Mouse (Mus musculus) thymus, postnatal 4 days (tissue): ENCODE measurements at regions not wholly inside any gene's neighbourhood (a gene's known extent, or its start where the extent isn't known, plus 50 kb on each side); places are given as distances from the start of the nearest gene placed in this dataset.

ENCODE experiments used
- DNase-seq: peaks from one replicate; pipeline ENCODE4 v3.0.0; 2021

- no peak for DNase-seq
Measured at GRCm38 (mm10) chr9:27702140-27702539, 88.4 kb upstream of the Opcml start.

GRCm38 (mm10) chr9:27704001-27704400, 86.6 kb upstream of the Opcml start:
- DNase-seq: no peak

GRCm38 (mm10) chr9:27723840-27724408, 66.7 kb upstream of the Opcml start:
- DNase-seq: no peak

GRCm38 (mm10) chr9:27724576-27724975, 66.0 kb upstream of the Opcml start:
- DNase-seq: no peak

- no peak for DNase-seq
Measured at GRCm38 (mm10) chr9:27728652-27729557, 61.7 kb upstream of the Opcml start.

- DNase-seq: no peak
Measured at GRCm38 (mm10) chr9:27729558-27729889, 61.1 kb upstream of the Opcml start.

- peak; percentile 12 for DNase-seq
Measured at GRCm38 (mm10) chr9:27739287-27739686, 51.3 kb upstream of the Opcml start.
